Mouse (Mus musculus): ENCODE results near the gene Gm20814. TPM values are rescaled to one million over a fixed set of nuclear protein-coding genes. Genes with fewer than 3 reads are reported as not detected.
"Not testable (repeated sequence)": the region's sequence is repeated elsewhere in the genome, so short reads cannot be mapped to it uniquely, and the experiment has no call there.

Gene Gm20814
- polyA plus RNA-seq (2012) = not detected in 2 replicates

DNA sequence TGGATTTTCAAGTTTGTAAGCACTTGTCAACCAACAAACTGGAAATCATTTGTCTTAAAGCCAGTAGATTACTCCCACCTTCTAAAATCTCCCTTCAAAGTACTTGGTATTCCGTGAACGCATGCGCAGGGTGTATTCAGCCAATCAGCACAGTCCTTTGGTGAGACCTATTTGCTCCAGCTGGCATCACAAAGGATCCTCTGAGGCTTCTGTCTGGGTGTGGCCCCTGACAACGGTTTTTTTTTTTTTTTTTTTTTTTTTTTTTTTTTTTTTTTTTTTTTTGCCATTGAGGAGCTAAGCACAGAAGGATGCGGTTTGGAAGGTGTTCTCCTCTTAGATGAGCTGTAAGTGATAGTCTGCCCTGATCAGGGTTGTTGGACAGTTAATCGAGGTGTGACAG, at the start of gene Gm20814:
Gm20814 (plus strand) TSS at position 301 of the 400 bp plus-strand sequence.
- TF ChIP-seq GATA1 (IDR thresholded peaks at IDR 0.05; ENCODE audit: low read length) = not testable (repeated sequence)
